In genomic region chr10:16618752-16619151, GRCm38 (mm10) we compare ENCODE assay signal across 21 mouse cellular contexts.
"Had no signal": no experiment of that assay in that cellular context is flagged by ENCODE, and none has a peak within 500 bp of the region (broad histone marks: within the 10 kb centered on the region; RNA-seq: fewer than 3 reads in every experiment).

No protein-coding gene starts in this region.

- DNase-seq: lung, adult 2 months; lung, postnatal 14 days; lung, postnatal 36 days; retina, postnatal 1 day; right cerebral cortex, adult 18-20 months; right cerebral cortex, postnatal 25 days; right cerebral cortex, postnatal 4 days; spleen, adult 18-20 months; thymus, adult 18-20 months; thymus, postnatal 14 days; thymus, postnatal 36 days had no signal

- H3K9ac ChIP-seq: lung, embryonic 15.5 days; midbrain, embryonic 13.5 days; midbrain, embryonic 15.5 days; neural tube, embryonic 13.5 days; neural tube, embryonic 15.5 days had no signal

- H3K36me3 ChIP-seq: lung, embryonic 15.5 days; midbrain, embryonic 13.5 days; midbrain, embryonic 15.5 days; neural tube, embryonic 13.5 days; neural tube, embryonic 15.5 days had no signal

- ATAC-seq: lung, postnatal 0 days; midbrain, embryonic 13.5 days; midbrain, embryonic 15.5 days had no signal

- H3K27ac ChIP-seq: lung, embryonic 15.5 days; macrophage; midbrain, embryonic 13.5 days; midbrain, embryonic 15.5 days; neural tube, embryonic 13.5 days; neural tube, embryonic 15.5 days had no signal

- H3K4me2 ChIP-seq: lung, embryonic 15.5 days; midbrain, embryonic 11.5 days; midbrain, embryonic 13.5 days; midbrain, embryonic 15.5 days; neural tube, embryonic 13.5 days; neural tube, embryonic 15.5 days had no signal

- H3K4me3 ChIP-seq: lung, embryonic 15.5 days; megakaryocyte, embryonic 14.5 days; midbrain, embryonic 13.5 days; midbrain, embryonic 15.5 days; myocyte; neural tube, embryonic 13.5 days; neural tube, embryonic 15.5 days had no signal

- H3K27me3 ChIP-seq: lung, embryonic 15.5 days; megakaryocyte, embryonic 14.5 days; midbrain, embryonic 13.5 days; midbrain, embryonic 15.5 days; neural tube, embryonic 13.5 days; neural tube, embryonic 15.5 days had no signal

- H3K4me1 ChIP-seq: lung, embryonic 15.5 days; megakaryocyte, embryonic 14.5 days; midbrain, embryonic 13.5 days; midbrain, embryonic 15.5 days; neural tube, embryonic 13.5 days; neural tube, embryonic 15.5 days had no signal

- H3K9me3 ChIP-seq: lung, embryonic 15.5 days; midbrain, embryonic 13.5 days had no signal
